Mouse (Mus musculus) telencephalon, adult 2 months (tissue): ENCODE measurements around the gene Dnmt3a.

ENCODE experiments used
- DNase-seq: peaks from one replicate; pipeline ENCODE4 v3.0.0-alpha.2; 2011; ENCODE audit warnings: low read depth, low spot score

Gene Dnmt3a

GRCm38 (mm10) chr12:3917668-3918341 lies 112.0 kb downstream of the Dnmt3a start:
- DNase-seq, result no peak

- DNase-seq, result no peak
Observed at GRCm38 (mm10) chr12:3918577-3918976, 112.8 kb downstream of the Dnmt3a start.

GRCm38 (mm10) chr12:3919423-3919822 lies 113.6 kb downstream of the Dnmt3a start:
- DNase-seq, result no peak

- no peak for DNase-seq
Observed at GRCm38 (mm10) chr12:3926127-3926526, 120.3 kb downstream of the Dnmt3a start.

GRCm38 (mm10) chr12:3928841-3929240 lies 123.0 kb downstream of the Dnmt3a start:
- DNase-seq, result no peak

GRCm38 (mm10) chr12:3930090-3930865 lies 124.5 kb downstream of the Dnmt3a start:
- DNase-seq, result peak; percentile 52

- DNase-seq, result no peak
Observed at GRCm38 (mm10) chr12:3942026-3942425, 136.2 kb downstream of the Dnmt3a start.

GRCm38 (mm10) chr12:3944454-3945073 lies 138.8 kb downstream of the Dnmt3a start:
- DNase-seq, result no peak

- DNase-seq, result no peak
Observed at GRCm38 (mm10) chr12:3947503-3947902, 141.7 kb downstream of the Dnmt3a start.

GRCm38 (mm10) chr12:3954651-3955050 lies 148.8 kb downstream of the Dnmt3a start, which contains the start of gene Pomc:
Gene Pomc, plus strand, starts transcription at chr12:3954951.
- no peak for DNase-seq

GRCm38 (mm10) chr12:3955371-3955770 lies 149.6 kb downstream of the Dnmt3a start:
- DNase-seq, result no peak

- no peak for DNase-seq
Observed at GRCm38 (mm10) chr12:3956351-3956750, 150.5 kb downstream of the Dnmt3a start.

GRCm38 (mm10) chr12:3959791-3960543 lies 154.2 kb downstream of the Dnmt3a start:
- DNase-seq, result peak; percentile 91

- no peak for DNase-seq
Observed at GRCm38 (mm10) chr12:3960553-3960952, 154.7 kb downstream of the Dnmt3a start.
